Mouse (Mus musculus): ENCODE data around the gene Asb2. TPM values are rescaled to one million over a fixed set of nuclear protein-coding genes. Genes with fewer than 3 reads are reported as not detected.

The Asb2 gene
- total RNA-seq, 2 experiments from 2014 or later = 128 to 151 TPM

DNA sequence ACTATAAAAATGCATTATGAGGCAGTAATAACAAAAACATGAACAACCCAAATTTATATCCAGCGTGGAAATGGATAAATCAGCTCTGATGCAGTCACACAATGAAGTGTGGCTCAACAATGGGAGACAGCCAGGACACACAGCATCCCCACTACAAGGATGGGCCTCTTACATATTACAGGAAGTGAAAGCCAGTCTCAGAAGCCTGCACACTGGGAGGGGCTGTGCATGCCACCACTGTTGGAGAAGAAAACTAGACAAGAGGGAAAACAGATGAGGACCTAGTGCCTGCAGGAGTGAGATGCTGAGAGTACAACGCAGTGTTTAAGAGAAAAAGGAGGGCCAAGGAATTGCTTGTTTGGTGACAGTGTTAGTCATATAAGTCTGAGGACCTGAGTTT lies 82.1 kb downstream of the Asb2 start:
- no peak for DNase-seq (ENCODE audit: low spot score in 2 of 2)

DNA sequence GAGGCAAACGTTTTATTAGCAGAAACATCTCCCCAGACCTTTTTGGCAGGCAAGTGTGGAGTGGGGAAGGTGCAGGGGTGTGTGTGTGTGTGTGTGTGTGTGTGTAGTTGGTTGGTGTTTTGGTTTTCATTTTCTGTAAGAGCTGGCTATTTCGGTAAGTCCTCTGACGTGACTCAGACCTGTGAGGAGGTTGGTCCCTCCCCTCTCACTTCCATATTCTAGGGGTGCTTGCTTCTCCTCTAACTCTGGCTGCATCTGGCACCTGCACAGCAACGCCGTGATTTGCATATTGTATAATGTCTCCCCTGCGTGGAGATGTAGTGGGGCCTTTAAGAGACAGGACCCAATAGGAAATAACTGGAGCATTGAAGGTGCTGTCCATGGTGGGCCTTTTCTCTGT lies 82.8 kb downstream of the Asb2 start:
- no peak for DNase-seq (ENCODE audit: low spot score in 2 of 2)

DNA sequence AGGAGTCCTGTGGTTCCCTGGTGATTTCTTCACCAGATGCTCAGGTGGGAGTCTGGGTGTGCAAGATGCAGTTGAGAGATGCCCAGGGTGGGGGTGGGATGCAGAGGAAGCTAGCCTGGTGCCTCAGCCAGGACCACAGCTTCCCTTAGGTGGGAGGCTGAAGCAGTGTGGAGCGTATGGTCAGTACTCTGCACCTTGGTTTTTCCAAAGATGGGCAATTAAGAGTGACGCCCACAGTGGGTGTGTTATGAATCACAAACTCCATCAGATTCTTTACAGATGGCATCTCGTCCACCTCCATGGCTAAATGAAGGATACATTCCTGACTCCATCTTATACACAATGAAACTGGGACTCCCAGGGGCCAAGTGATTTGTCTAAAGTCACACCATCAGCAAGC lies 83.6 kb downstream of the Asb2 start:
- no peak for DNase-seq (ENCODE audit: low spot score in 2 of 2)

Other genes starting within 250 kb of the Asb2 start
- 1 to 10 TPM; 1.8 to 2.3 TPM for gene Prima1, start 113.9 kb downstream of the Asb2 start, total RNA-seq (2021)
- not detected for gene Fam181a, start 45.0 kb downstream of the Asb2 start, total RNA-seq (2021)
- 1 to 10 TPM; 3.7 to 4.1 TPM for gene Otub2, start 32.7 kb upstream of the Asb2 start, total RNA-seq (2021)
- gene 9330161L09Rik, start 51.8 kb upstream of the Asb2 start, total RNA-seq (2021) = 1 to 10 TPM in 1 of 2 experiments, under 1 TPM in 1; 0.83 to 1.9 TPM
- gene Ddx24, start 69.8 kb upstream of the Asb2 start, total RNA-seq (2021) = 10 to 100 TPM; 59.2 to 59.3 TPM
- gene Ifi27, start 78.2 kb upstream of the Asb2 start, total RNA-seq (2021) = 100 to 1,000 TPM; 146 to 155 TPM
- gene Ifi27l2a, start 87.7 kb upstream of the Asb2 start, total RNA-seq (2021) = 10 to 100 TPM; 17.5 to 27.8 TPM
- gene Ifi27l2b, start 101.2 kb upstream of the Asb2 start, total RNA-seq (2021) = not detected
- under 1 TPM; 0.70 to 0.88 TPM for gene Ppp4r4, start 176.3 kb upstream of the Asb2 start, total RNA-seq (2021)